Mouse (Mus musculus): ENCODE data around the gene Fam122a. TPM values are rescaled to one million over a fixed set of nuclear protein-coding genes. Genes with fewer than 3 reads are reported as not detected.
A peak's percentile ranks its signal among the peaks of the same experiment; 100 is the strongest.

The Fam122a gene
- total RNA-seq (2021), result 40.7 and 44.6 TPM in 2 replicates
- long read RNA-seq, transcript Fam122a-201 (1 exons, 855 nt), result major isoform, 20 of 20 reads
- long read RNA-seq, partial matches to known transcripts, result 0 of 20 reads
- long read RNA-seq, other reads (novel, unspliced or antisense), result 0 of 20 reads

DNA sequence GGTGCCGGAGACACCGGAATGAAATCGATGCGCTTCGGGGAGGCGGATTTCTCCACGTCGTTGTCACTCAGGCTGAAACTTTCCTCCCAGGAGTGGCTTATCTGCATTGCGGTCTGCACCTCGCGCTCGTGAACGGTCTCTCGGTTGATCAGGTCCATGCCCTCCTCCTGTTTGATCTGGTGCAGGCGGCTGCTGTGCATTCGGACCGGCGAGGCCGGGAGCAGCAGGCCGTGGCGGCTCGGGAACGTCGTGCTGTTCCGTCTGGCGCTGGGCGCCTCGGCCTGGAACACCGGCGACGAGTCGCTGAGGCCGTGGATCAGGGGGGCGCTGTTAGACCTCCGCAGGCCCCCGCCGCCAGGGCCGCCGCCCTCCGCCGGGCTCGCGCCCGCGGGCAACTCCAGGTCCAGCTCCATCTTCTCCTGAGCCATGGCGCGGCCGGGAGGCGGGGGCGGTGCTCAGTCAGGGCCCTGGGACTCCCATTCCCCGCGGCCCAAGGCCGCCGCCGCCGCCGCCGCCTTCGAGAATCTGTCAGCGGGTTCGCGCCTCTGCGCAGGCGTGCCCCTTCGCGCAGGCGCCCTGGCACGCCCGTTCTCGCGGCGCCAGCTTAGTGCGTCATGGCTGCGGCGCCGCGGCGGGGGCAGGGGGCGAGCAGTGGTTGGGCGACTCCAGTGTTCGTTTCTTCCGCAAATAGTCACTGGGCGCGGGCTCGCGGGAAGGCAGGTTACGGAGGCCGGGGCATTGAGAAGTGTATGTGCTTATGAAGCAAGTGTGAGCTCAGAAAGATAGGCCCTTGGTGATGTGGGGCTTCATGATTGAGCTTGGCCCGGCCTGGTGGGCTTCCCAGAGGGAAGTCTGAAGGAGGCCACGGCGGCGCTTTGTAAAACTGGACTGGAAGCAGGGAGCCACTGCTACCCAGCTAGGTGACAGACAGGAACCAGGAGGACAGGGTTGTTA, at the start of gene Fam122a:
Fam122a (minus strand) TSS at position 428 of the 954 bp plus-strand sequence.
- DNase-seq, result peak; percentile 94

DNA sequence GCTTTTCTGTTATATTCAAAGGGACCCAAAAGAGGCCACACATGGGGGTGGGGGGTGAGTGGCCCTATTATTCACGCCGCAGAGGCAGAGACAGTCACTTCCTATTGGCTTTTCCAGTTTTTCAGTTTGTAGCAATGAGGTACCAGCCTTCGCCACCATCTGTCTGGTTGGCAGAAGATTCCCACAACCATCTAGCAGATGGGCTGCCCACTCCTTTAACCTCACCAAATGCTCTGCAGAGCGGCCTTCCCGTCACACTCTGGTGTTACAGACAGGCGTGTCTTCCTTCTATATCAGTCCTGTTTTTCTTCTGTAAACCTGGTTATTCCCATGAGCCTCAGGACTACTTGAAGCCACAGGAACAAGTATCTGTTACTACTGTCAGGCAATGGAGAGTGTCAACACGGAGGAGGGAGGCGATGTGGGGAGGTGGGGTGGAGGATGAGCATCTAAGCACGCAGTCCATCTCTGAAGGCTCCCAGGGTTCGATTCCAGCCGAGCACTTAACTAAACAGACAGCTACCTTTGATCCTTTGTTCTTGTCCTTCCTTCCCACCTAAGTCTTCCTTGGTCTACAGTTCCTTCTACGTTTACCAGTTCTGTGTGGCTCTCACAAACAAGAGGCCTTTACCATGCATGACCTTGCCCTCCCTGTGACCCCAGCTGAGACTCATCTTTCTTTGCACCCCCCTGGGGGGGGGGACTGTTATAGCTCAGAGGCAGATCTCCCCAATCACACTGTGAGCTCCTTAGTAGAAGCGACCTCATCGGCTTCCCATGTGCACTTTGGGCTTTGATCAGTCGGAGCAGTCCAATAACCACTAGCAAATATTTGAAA, 46.5 kb upstream of the Fam122a start:
- DNase-seq, result no peak

DNA sequence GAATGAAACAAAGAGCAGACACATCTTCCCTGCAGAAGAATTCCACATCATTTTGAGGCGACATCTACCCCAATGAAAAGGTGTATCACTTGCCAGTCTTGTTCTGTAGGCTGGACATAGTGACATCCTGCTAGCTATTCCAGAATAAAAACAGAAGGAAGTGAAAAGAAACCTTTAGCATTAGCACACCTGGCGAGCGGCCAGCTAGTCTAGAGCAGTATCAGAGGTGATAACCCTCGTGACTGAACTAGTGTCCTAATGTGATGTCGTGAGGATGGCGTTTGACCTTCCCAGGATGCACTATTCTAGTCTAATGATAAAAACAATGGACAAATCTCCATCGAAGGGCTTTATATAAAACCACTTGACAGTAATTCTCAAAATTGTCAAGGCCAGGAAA, 44.8 kb upstream of the Fam122a start:
- DNase-seq, result no peak

DNA sequence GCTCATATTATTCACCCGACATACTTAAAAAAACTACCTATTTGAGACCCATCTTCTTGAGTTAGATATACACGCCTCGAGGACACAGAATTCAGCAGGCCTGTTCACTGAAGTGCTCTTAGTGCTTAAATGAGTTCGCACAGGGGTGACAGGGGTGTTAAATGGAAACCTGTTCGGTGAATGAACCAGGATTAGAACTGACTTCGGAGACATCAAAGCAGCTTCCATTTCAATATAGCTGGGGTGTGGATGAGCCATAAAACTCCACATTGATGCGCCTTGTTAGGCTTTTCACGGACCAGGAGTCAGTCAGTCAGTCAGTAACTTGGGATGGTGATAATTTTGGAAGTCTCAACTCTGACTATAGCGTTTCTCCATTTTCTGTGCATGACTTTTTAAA, 44.0 kb upstream of the Fam122a start:
- DNase-seq, result no peak

DNA sequence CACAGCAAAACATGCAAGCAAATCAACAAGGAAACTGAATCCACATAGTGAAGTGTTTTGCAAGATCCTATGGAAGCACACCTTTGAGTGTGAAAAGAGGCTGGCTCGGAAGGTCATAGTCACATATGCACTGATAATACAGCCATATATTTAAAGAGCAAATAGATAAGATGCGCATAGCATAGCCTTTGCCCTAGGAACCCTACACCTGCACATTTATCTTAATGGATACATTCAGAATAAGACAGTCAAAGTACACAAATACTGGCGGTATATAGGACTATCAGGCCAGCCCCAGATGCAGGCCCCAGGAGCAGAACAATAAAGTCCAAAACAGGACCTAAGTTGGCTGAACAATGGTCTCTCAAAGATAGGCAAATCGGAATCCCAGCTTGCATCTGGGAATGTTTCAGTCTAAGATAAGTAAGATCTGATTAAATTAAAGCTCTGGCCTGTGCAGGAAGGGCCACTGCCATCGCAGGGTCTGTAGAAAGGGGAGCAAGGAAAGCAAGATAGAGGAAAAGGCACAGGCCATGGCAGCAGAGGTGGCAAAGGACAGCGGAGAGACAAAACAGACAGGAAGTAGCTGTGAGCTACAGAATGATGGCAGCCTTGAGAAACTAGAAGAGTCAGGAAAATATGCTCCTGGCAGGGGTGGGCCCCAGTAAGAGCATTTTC, 42.7 kb upstream of the Fam122a start:
- DNase-seq, result no peak

DNA sequence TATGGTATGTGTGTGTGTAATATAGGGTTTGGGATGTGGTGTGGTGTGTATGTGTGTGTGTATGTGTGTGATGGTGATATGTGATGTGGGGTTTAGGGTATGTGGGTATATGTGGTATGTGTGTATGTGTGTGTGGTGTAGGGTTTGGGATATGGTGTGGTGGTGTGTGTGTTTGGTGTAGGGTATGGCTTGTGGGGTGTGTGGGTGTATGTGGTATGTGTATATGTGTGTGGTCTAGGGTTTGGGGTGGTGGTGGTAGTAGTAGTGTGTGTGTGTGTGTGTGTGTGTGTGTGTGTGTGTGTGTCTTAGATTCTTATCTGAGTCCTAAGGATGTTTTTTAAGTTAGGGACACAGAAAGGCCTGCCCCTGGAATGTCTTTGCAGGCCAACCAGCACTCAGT, 41.2 kb upstream of the Fam122a start:
- DNase-seq, result no peak

DNA sequence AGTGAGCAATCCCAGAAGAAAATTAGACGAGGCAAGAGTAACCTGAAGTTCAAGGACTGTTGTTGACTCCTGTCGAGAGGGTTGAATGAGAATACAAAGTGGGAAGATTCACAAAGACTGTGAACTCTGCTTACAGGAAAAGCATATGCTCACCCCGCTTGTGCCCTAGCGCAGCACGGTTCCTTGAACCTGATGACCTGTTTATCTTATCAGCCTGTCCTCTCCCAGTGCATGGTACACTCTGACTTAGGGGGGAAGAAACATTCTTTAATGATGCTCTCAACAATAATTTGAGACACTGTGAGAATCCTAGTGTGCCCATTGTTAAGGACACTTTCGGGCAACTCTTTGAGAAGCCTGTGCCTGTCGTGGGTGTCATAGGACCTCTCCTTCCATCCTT, 39.9 kb upstream of the Fam122a start:
- no peak for DNase-seq

DNA sequence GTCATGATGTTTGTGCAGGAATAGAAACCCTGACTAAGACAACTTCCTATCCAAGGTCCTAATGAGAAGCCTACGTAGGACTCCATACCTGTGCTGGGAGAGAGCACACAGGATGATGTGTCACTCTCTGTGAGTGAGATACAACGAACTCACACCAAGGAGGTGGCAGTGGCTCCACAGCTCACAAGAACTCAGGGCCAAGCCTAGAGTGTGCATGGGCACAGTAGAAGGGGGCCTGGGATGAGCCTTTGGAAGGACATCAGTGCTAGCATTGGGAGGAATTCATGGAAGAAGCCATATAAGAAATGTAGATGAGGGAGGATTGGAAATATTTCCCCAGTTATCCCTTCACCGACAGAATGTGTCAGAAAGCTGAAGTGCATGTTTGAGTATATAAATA, 38.8 kb upstream of the Fam122a start:
- DNase-seq, result no peak

DNA sequence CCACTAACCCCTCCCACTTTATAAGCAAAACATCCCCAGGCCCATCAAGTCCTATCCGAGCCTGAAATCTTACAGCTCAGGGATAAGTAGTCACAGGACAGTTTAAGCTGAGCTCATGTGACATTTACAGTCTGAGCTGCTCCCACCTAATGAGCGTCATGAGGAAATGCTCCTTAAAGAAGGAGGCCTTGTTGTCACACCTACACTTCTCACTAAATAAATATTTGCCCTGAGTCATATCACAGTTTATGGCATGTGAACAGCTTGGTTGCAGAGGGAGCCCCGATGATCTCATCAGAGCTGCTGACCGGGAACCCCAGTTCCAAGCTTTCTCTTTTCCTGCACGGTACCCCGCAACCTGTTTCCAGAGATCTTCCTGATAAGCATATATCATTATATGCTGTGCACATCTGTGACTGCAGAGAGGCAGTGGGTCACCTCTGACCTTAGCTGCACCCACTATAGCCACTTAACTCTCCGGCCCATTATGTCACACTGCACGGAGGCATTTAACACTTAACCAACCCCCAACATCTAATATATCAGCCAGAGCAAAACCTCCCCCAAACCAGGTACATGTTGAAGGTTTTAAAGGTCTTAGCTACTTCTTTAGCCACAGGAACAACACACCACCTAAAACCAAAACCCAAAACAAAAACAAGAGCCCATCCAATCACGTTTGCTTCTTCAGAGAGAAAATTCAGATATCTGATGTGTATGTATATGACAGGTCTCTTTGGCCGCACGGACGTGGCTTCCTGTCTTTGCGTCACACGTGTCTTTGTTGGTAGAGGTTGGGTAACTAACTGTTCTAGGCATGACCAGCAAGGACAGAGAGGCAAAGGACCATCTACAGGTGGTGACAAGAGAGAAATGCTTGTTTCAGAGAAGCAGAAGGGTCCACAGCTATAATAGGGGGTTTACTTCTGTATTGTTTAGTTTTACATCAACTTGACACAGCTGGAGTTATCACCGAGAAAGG, 37.8 kb upstream of the Fam122a start:
- no peak for DNase-seq

DNA sequence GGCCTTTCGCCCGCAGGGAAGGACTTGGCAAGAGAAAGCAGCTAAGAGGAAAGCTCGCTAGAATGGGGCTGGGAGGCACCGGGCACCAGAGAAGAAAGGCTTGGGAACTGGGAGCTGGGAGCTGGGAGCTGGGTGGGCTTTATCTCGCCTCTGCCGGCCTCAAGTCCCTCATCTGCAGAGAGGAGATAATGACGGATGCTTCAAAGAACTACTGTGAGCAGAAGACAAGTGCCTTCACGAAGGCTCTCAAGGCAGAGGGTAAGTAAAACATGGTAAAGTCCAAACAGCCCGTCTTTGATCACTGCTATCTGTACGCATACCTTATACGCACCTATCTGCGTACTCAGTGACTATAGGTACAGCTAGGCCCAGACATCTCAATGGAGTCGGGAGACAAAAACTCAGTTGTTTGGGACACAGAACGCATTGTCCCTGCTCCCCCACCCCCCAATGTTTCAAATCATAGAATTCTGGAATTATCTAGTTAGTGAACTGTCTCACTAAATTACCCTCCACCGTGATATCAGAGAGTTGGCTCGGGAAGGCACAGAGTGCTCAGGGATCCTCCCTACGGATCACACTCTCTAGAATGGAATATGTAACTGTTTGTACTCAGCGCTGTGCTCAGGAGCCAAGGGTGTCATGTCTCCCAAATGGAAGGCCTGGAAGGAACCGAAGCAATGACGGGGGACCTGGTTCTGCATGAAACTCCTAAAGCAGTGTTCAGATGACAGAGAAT, 36.1 kb upstream of the Fam122a start:
- no peak for DNase-seq

DNA sequence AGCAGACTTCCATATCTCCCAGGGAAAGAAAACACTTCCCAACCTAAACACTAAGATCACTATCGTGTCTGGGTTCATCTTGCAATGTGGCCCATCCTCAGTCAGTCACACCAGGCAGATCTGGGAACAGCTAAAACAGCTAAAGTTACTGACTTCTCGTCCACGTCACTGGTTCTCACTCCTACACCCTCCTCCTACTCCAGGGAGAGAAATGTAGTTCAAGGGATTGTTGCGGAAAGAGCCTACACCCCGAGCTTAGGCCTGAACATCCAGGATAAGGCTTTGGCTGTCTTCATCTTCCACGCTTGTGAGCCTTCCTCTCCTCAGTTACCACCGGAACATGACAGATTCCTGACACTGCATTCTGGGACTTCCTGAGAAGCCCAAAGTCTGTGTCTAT, 34.8 kb upstream of the Fam122a start:
- no peak for DNase-seq

DNA sequence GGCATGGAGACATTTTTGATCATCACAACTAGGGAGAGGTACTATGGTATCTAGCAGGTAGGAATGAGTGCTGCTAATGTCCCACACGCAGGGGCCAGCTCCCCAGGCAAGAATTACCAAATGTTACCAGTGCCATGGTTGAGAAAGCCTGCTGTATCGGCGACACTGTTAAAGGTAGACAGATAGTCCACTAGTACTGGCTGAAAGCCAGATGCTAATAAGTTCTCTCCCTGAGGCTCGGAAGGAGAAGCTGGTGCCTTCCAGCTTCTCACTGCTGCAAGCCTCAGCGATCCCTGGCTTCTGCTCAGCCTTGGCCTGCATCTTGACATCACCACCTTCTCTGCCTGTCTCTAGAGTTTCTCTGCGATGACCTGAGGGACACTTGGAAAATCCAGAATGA, 32.2 kb upstream of the Fam122a start:
- no peak for DNase-seq

DNA sequence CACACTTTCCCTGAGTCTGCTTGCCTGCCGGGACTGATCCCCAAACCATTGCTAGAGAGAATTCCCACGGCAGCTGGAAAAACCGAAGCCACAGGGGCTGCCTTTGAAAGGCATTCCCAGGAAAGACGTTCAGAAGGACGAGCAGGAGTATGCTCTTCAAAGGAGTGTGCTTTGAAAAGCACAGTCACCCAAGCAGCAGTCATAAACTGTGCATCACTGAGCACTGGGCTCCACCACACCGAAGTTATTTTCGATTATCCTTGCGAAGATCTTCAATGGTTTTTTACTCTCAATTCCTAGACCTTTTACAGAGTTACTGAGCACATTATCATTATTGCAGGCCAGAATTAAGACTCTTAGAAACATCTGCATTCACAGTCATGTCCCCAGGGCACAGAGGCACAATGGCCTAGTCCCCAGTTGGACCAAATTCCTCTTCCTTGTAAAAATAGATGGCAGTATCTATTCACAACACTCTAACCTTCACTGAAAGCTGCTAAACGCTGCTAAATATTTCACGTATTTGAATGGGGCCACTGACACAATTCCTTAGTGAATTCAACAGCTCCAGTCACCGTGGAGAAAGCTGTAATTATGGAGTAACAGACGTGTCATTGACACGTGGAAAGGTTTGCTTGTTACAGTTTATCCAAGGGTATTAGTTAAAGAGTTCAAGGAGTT, 31.1 kb upstream of the Fam122a start:
- DNase-seq, result no peak

DNA sequence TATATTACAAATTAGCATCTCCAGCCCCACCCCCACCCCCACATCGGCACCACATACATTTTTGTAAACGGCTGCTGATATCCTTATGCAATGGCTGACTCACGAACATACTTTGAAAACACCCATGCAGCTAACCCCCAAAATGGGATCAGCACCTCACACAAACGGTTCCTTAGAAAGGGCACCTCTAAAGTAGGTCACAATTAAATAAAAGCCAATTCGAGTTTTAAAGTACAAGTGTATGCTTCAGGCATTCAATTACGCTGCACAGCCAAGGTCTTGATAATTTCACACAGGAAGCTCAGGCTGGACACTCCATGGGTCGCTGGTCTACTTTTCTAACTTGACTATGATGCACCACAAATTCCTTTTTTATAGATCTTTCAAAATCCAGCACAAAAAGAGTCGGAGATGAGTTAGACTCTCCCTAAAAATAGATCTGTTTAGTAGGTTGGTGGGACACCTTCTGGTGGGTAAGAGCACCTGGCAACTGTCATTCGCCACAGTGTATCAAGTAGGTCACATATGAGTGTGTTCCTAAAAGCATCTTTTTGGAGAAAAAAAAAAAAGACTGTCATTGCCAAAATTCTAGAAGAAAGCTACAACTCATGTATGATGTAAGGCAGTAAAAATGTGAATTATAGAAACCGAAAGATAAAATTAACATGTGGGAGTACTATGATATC, 25.7 kb upstream of the Fam122a start:
- no peak for DNase-seq

DNA sequence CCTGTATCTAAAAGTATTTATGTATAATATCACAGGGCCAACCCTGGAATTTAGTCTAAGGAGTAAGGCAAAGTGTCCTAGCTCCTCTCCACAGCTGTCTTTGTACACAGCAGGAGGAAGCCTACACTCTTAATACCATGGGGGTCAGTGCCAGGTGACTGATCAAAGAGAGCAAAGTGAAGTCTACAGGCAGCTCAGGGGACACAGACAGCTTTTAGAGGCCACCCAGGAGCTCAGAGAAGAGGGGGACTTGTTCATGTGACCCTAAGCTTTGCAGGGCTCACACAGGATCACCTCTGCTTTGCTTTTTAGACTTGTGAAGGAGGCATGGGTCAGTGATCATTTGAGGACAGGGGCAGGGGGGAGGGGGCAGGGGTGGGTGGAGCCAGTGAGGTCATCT, 24.4 kb upstream of the Fam122a start:
- no peak for DNase-seq

DNA sequence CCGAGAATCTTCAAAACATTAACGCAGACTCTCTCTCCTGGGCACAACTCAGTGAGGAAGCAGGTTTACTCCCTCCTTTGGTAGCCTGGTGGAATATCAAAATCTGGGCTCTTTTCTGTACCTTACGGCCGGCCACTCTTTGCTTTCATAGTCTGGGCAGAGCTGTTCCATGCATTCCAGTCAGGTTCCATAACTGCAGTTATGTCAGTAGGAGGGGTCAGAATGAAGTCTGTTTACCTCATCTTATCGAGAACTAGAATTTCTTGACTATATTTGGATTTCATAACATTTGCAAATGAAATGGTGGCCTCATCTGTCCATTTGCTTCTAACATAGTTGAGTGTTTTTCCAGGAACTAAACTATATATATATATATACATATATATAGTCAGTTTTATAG, 23.3 kb upstream of the Fam122a start:
- no peak for DNase-seq

DNA sequence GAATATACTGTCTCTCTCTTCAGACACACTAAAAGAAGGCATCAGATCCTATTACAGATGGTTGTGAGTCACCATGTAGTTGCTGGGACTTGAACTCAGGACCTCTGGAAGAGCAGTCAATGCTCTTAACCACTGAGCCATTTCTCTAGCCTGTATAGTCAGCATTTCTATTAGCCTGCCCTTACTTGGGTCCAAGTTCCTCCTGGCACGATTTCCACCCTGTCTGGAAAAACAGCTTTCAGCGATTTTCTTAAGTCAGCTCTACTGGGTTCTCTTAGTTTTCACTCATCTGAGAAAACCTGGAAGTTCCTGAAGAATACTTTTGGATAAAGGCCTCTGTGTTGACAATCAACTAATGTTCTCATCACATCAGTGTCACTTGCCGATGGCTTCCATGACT, 22.1 kb upstream of the Fam122a start:
- DNase-seq, result no peak

DNA sequence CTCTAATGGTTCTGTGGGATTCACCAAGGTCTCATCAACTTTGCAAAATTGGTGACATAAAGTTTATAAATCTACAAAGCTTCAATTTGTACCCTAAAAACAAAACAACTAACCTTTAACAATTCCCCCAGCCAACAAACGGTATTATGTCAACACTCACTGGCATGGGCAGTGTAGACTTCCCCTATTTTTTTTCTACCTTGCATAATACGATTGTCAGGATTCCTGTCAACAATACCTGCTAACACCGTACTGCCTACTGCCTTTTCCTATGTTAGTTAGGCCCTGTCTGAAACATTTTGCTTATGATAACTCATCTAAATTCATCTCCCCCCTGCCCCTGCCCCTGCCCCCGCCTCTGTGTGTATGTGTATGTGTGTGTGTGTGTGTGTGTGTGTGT, 16.7 kb upstream of the Fam122a start:
- DNase-seq, result no peak

DNA sequence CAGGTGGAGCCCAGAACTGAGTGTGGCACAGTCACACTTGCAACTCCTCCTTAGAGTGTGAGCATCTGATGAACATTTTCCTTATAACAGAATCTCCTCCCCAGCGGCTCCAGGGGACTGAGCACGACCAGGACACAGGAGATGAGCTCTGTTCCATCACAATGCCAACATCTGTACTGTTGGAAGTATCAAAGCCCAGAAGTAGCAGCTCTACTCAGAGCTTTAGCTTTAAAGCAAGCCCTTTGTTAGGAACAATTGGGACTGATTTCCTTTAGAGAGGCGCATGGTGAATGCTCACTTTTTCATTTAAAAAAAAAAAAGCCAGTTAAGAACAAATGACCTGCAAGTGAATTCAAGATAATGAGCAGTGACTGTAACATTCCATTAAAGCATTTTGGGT, 14.7 kb upstream of the Fam122a start:
- DNase-seq, result no peak

Data from adrenal gland, postnatal 25 days (tissue).